Mouse (Mus musculus) testis, adult 2 months (tissue): ENCODE results near the gene Tanc1.

Experiments
- CTCF ChIP-seq: fragments of 200-500 bp; IDR thresholded peaks from 2 replicates; pipeline ENCODE4 v1.5.1; 2012; ENCODE audit warnings: low read depth, mild to moderate bottlenecking, inconsistent platforms, low read length, moderate library complexity; ENCODE audit not compliant: control insufficient read depth, insufficient read depth, insufficient replicate concordance
- POLR2A ChIP-seq: fragments of 200-500 bp; IDR thresholded peaks from 2 replicates; pipeline ENCODE4 v1.6.1; 2012; ENCODE audit warnings: low read depth, mild to moderate bottlenecking, inconsistent platforms, low read length, moderate library complexity; ENCODE audit not compliant: control insufficient read depth

DNA sequence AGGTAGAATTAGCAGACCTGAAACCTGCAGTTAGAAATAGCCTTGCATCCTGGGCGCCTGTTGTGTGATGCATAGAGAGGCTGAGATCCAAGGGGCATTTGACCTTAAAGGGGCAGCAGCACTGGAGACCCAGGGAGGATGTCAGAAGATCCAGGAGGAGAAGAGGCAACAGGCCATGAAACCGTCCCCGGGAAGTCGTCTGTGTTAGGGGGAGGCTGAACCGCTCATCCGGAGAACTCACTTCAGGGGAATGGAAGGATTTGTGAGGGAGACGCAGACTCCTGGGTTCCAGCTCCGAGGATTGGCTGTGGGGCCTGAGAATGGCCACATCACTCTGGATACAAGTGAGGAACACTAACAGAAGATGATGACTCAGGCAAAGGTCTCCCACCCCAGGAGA, 60.8 kb downstream of the Tanc1 start:
- TF ChIP-seq POLR2A (no peak), CTCF (no peak)
